Mouse (Mus musculus): Measurements from ENCODE around the gene Dgki.

- no peak for TF ChIP-seq CTCF (IDR thresholded peaks at IDR 0.05; ENCODE audit: low read depth, low read length)
- no peak for TF ChIP-seq GATA1 (IDR thresholded peaks at IDR 0.05; ENCODE audit: borderline replicate concordance, low read length)
- TF ChIP-seq GATA2 (IDR thresholded peaks at IDR 0.05; ENCODE audit: borderline replicate concordance, low read depth, low read length), result no peak
- TF ChIP-seq TAL1 (conservative IDR thresholded peaks at IDR 0.05; ENCODE audit: low read depth, low read length), result no peak
- TF ChIP-seq POLR2AphosphoS5 (IDR thresholded peaks at IDR 0.05; ENCODE audit: insufficient replicate concordance, low read depth, low read length), result no peak
Measured at GRCm38 (mm10) chr6:37202901-37203300, 97.1 kb downstream of the Dgki start.
